Mouse (Mus musculus) thymus, adult 2 months (tissue): ENCODE results near the gene Pdgfb. TPM values are rescaled to one million over a fixed set of nuclear protein-coding genes. Genes with fewer than 3 reads are reported as not detected.

Experiments used
- DNase-seq: peaks from one replicate; pipeline ENCODE4 v3.0.0; 2021
- H3K27ac ChIP-seq: fragments of 200-500 bp; 2 replicates; pipeline ENCODE4 v1.5.1; 2012; ENCODE audit warnings: low read length, control low read depth; ENCODE audit not compliant: control insufficient read depth, insufficient read depth
- H3K27me3 ChIP-seq: fragments of 200-500 bp; 2 replicates; pipeline ENCODE4 v1.6.1; 2012; ENCODE audit warnings: mild to moderate bottlenecking, low read length, moderate library complexity, mixed read lengths; ENCODE audit not compliant: control insufficient read depth, insufficient read depth
- H3K36me3 ChIP-seq: fragments of 200-500 bp; 2 replicates; pipeline ENCODE4 v1.6.1; 2012; ENCODE audit warnings: mild to moderate bottlenecking, low read length, moderate library complexity; ENCODE audit not compliant: control insufficient read depth, insufficient read depth
- H3K4me1 ChIP-seq: fragments of 200-500 bp; replicated peaks from 2 replicates; pipeline ENCODE4 v1.6.1; 2012; ENCODE audit warnings: low read length; ENCODE audit not compliant: control insufficient read depth, insufficient read depth
- H3K4me3 ChIP-seq: fragments of 200-500 bp; 2 replicates; pipeline ENCODE4 v1.5.1; 2012; ENCODE audit warnings: mild to moderate bottlenecking, low read length, control low read depth, moderate library complexity; ENCODE audit not compliant: control insufficient read depth, insufficient read depth
- CTCF ChIP-seq: fragments of 200-500 bp; IDR thresholded peaks from 2 replicates; pipeline ENCODE4 v1.5.1; 2012; ENCODE audit warnings: mild to moderate bottlenecking, control low read depth, low read length, moderate library complexity, borderline replicate concordance; ENCODE audit not compliant: control insufficient read depth, poor library complexity, insufficient read depth; ENCODE audit errors: extremely low read depth
- POLR2A ChIP-seq: fragments of 200-500 bp; IDR thresholded peaks from 2 replicates; pipeline ENCODE4 v1.6.1; 2012; ENCODE audit warnings: mild to moderate bottlenecking, low read length, control low read depth, moderate library complexity; ENCODE audit not compliant: control insufficient read depth, poor library complexity, insufficient read depth; ENCODE audit errors: extremely low read depth
- WGBS: fragments of 180-500 bp; shearing (Covaris S2); methylation state at CpG from one replicate; pipeline ENCODE4 v1.1.7; 2018; 5-methylcytosine and 5-hydroxymethylcytosine counted together
- polyA plus RNA-seq: library from polyadenylated mRNA; depleted of rRNA; stranded (reverse); fragments of >200 nt; gene quantifications from 2 replicates; pipeline ENCODE4 v1.2.3, GENCODE M21; 2012; rRNA removed

Gene Pdgfb
- polyA plus RNA-seq, 1 experiment, result 11.6 TPM

DNA sequence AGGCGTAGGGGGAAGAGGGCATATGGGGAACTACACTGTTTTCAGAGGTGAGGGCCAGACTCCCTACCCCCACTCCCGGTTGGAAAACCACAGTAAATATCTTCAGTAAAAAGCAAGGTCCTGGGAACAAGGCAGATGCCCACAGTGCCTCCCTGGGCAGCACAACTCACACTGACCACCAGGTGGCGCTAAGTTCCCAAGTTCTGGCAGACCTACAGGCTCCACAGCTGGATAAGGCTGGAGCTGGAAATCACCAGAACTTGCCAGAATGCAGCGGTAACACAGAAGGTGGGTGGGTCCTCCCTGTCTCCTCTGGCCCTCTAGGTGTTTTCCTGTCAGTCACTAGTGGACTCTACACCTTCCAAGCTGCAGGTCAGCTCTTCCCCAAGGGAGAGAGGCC is 68.8 kb downstream of the Pdgfb start:
- Histone ChIP-seq H3K27me3 (no peaks in the 10 kb centered on the region), H3K36me3 (no peaks in the 10 kb centered on the region), H3K27ac (no peak overlapping the region), H3K4me1 (peaks cover 13% of the 10 kb centered on the region), H3K4me3 (no peak overlapping the region)
- peak; percentile 86 for DNase-seq
- 18% methylated on average over 4 of the region's 4 CpGs for WGBS
- peak; percentile 93 for TF ChIP-seq CTCF
- no peak for TF ChIP-seq POLR2A

Other genes with a start within 250 kb of the Pdgfb start
- gene Dnal4, start 237.1 kb downstream of the Pdgfb start, polyA plus RNA-seq, result 51.2 and 51.3 TPM in 2 replicates
- 1.2 and 1.4 TPM in 2 replicates for gene Nptxr, start 210.2 kb downstream of the Pdgfb start, polyA plus RNA-seq
- gene Npcd, start 180.7 kb downstream of the Pdgfb start, polyA plus RNA-seq, result 0.55 TPM in 1 of 2 replicates, not detected in the other
- gene Cbx6, start 180.3 kb downstream of the Pdgfb start, polyA plus RNA-seq, result 136 and 145 TPM in 2 replicates
- 92.3 and 98.5 TPM in 2 replicates for gene Apobec3, start 123.3 kb downstream of the Pdgfb start, polyA plus RNA-seq
- 61.9 and 72.6 TPM in 2 replicates for gene Cbx7, start 43.9 kb downstream of the Pdgfb start, polyA plus RNA-seq
- 91.8 and 121 TPM in 2 replicates for gene Syngr1, start 76.4 kb upstream of the Pdgfb start, polyA plus RNA-seq
- gene Rpl3, start 76.9 kb upstream of the Pdgfb start, polyA plus RNA-seq, result 627 and 715 TPM in 2 replicates
- 53.8 and 61.0 TPM in 2 replicates for gene Tab1, start 118.2 kb upstream of the Pdgfb start, polyA plus RNA-seq
- 16.2 and 20.3 TPM in 2 replicates for gene Mgat3, start 158.7 kb upstream of the Pdgfb start, polyA plus RNA-seq
- 32.7 and 36.3 TPM in 2 replicates for gene Mief1, start 219.0 kb upstream of the Pdgfb start, polyA plus RNA-seq
- gene AC140267.1, start 220.9 kb upstream of the Pdgfb start, polyA plus RNA-seq, result not detected in 2 replicates
- 169 and 179 TPM in 2 replicates for gene Atf4, start 240.2 kb upstream of the Pdgfb start, polyA plus RNA-seq
- gene Rps19bp1, start 249.3 kb upstream of the Pdgfb start, polyA plus RNA-seq, result 22.5 and 25.0 TPM in 2 replicates